Mouse (Mus musculus): ENCODE data around the gene Ccrl2. TPM values are rescaled to one million over a fixed set of nuclear protein-coding genes. Genes with fewer than 3 reads are reported as not detected.

Ccrl2 gene
- polyA plus RNA-seq, 1 experiment from 2014 or later = 2.7 TPM

DNA sequence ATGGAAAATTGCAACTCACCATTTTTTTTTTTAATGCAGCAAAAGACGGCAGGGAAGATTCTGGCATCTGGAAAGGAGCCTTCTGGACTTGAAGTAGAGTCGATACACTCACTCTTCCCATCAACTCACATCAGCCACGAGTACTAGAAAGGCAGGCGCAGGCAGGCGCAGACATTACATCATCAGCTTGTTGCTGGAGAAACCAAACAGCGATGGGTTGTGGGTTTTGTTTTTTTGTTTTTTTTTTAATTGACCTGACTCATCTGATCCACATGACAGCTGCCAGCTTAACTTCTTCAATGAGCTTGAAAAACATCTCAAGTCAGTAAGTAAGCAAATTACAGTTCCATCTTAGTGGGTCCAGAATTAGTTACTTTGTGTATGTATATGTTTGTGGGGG is 28.8 kb upstream of the Ccrl2 start:
- no peak overlapping the region for H3K9ac ChIP-seq (ENCODE audit: low read depth, low read length)
- no peak overlapping the region for H3K4me2 ChIP-seq (ENCODE audit: low read length)
- no peak for TF ChIP-seq CTCF (IDR thresholded peaks at IDR 0.05; ENCODE audit: low read depth)
- WGBS = 74% methylated on average over 6 of the region's 6 CpGs
- no peaks in the 10 kb centered on the region for H3K36me3 ChIP-seq (ENCODE audit: insufficient read depth, low read length)
- no peaks in the 10 kb centered on the region for H3K4me1 ChIP-seq (replicated peaks; ENCODE audit: insufficient read depth, low read length)
- no peak overlapping the region for H3K4me3 ChIP-seq (replicated peaks; ENCODE audit: low read depth, low read length)
- no peaks in the 10 kb centered on the region for H3K27me3 ChIP-seq (ENCODE audit: insufficient read depth, low read length)
- H3K27ac ChIP-seq = no peak overlapping the region
- DNase-seq (ENCODE audit: low spot score) = no peak
- ATAC-seq (replicated peaks; ENCODE audit: low FRiP score, low read depth) = no peak
- no peaks in the 10 kb centered on the region for H3K9me3 ChIP-seq (replicated peaks; ENCODE audit: low read length)

DNA sequence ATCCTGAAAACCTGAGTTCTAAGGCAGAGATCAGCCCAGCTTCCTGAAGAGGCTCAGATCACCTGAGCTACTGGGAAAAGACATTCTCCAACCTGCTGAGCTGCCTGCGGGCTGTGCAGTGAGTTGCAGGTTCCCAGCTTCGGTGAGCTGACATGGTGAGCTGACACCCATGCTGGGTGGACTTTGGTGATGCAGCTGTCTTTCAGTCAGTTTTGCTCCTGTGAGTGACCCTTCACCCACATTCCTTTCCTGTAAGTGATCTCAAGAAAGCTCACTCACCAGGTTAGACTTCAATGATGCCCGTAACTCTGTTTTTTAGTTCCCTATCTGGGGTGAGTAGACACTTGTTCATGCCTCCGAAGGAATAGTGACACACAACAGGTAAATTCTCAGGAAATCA is 28.0 kb upstream of the Ccrl2 start:
- H3K4me1 ChIP-seq (replicated peaks; ENCODE audit: insufficient read depth, low read length) = no peaks in the 10 kb centered on the region
- no peak for DNase-seq (ENCODE audit: low spot score)
- H3K9ac ChIP-seq (ENCODE audit: low read depth, low read length) = no peak overlapping the region
- H3K36me3 ChIP-seq (ENCODE audit: insufficient read depth, low read length) = no peaks in the 10 kb centered on the region
- TF ChIP-seq CTCF (IDR thresholded peaks at IDR 0.05; ENCODE audit: low read depth) = no peak
- WGBS = 50% methylated on average over 4 of the region's 4 CpGs
- no peak for ATAC-seq (replicated peaks; ENCODE audit: low FRiP score, low read depth)
- no peak overlapping the region for H3K4me3 ChIP-seq (replicated peaks; ENCODE audit: low read depth, low read length)
- no peak overlapping the region for H3K27ac ChIP-seq
- no peaks in the 10 kb centered on the region for H3K9me3 ChIP-seq (replicated peaks; ENCODE audit: low read length)
- H3K27me3 ChIP-seq (ENCODE audit: insufficient read depth, low read length) = no peaks in the 10 kb centered on the region
- H3K4me2 ChIP-seq (ENCODE audit: low read length) = no peak overlapping the region

DNA sequence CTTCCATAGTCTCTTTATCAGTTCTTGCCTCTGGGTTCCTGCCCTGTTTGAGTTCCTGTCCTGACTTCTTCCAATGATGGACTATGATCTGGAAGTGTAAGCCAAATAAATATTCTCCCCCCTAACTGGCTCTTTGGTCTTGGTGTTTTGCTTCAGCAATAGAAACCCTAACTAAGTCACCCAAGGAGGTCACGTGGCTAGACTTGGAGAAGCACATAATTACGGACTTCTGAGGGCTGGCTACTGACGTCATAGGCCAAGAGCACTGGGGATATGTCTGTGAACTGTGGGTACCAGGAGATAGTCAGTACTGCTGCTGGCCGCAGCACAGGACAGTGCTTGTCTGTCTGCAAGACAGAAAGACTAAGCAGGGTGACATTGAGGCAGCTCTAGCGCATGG is 24.4 kb upstream of the Ccrl2 start:
- no peak for TF ChIP-seq CTCF (IDR thresholded peaks at IDR 0.05; ENCODE audit: low read depth)
- 81% methylated on average over 5 of the region's 5 CpGs for WGBS

DNA sequence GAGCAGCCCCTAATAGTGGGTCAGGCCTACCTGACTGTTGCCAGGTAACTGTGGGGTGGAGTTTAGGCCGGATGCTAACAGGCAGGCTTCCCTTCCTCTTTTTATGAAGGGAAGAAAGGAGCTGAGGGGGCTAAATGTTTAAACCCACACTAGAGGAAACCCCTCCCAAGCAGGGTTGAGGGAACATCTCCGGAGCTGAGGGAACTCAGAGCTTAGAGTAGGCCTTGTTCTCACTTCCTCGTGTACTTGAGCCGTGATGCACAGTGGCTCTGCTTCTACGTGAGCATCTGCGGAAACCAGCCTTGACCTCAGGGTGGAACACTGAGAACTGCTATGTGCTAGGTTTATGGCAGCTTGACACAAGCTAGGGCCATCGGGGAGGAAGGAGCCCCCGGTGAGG is 23.5 kb upstream of the Ccrl2 start:
- TF ChIP-seq CTCF (IDR thresholded peaks at IDR 0.05; ENCODE audit: low read depth) = no peak
- no peak overlapping the region for H3K27ac ChIP-seq
- ATAC-seq (replicated peaks; ENCODE audit: low FRiP score, low read depth) (no peak), DNase-seq (ENCODE audit: low spot score) (no peak)
- no peaks in the 10 kb centered on the region for H3K36me3 ChIP-seq (ENCODE audit: insufficient read depth, low read length)
- H3K4me3 ChIP-seq (replicated peaks; ENCODE audit: low read depth, low read length) = no peak overlapping the region
- H3K27me3 ChIP-seq (ENCODE audit: insufficient read depth, low read length) = no peaks in the 10 kb centered on the region
- no peak overlapping the region for H3K9ac ChIP-seq (ENCODE audit: low read depth, low read length)
- 90% methylated on average over 8 of the region's 8 CpGs for WGBS
- no peak overlapping the region for H3K4me2 ChIP-seq (ENCODE audit: low read length)
- no peaks in the 10 kb centered on the region for H3K9me3 ChIP-seq (replicated peaks; ENCODE audit: low read length)
- H3K4me1 ChIP-seq (replicated peaks; ENCODE audit: insufficient read depth, low read length) = no peaks in the 10 kb centered on the region

More for the DNA sequence above, 24.4 kb upstream of the Ccrl2 start:
- Histone ChIP-seq H3K36me3 (ENCODE audit: insufficient read depth, low read length) (no peaks in the 10 kb centered on the region), H3K27me3 (ENCODE audit: insufficient read depth, low read length) (no peaks in the 10 kb centered on the region), H3K9me3 (replicated peaks; ENCODE audit: low read length) (no peaks in the 10 kb centered on the region), H3K4me2 (ENCODE audit: low read length) (no peak overlapping the region), H3K9ac (ENCODE audit: low read depth, low read length) (no peak overlapping the region), H3K27ac (no peak overlapping the region), H3K4me3 (replicated peaks; ENCODE audit: low read depth, low read length) (no peak overlapping the region), H3K4me1 (replicated peaks; ENCODE audit: insufficient read depth, low read length) (no peaks in the 10 kb centered on the region)
- ATAC-seq (replicated peaks; ENCODE audit: low FRiP score, low read depth) (no peak), DNase-seq (ENCODE audit: low spot score) (no peak)

DNA sequence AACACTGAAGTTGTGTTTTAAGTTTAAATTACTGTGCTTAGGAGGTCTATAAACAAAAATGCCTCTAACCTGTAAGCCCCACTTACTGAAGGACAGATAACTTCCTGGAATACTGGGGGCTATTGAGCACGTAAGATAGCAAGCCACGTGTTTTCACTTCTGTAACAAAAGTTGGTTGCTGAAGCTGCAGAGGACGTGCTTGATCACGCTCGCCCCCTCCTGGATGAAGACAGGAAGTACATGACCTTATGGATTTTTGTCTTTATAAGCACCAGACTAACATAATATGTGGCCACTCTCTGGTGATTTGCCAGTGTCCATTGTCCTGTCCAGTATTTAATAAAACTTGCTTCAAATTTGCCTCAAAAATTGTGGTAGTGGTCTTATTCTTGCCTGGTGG is 20.4 kb upstream of the Ccrl2 start:
- 71% methylated on average over 5 of the region's 5 CpGs for WGBS
- Histone ChIP-seq H3K4me3 (replicated peaks; ENCODE audit: low read depth, low read length) (no peak overlapping the region), H3K4me1 (replicated peaks; ENCODE audit: insufficient read depth, low read length) (no peaks in the 10 kb centered on the region), H3K27me3 (ENCODE audit: insufficient read depth, low read length) (no peaks in the 10 kb centered on the region), H3K4me2 (ENCODE audit: low read length) (no peak overlapping the region), H3K9ac (ENCODE audit: low read depth, low read length) (no peak overlapping the region), H3K9me3 (replicated peaks; ENCODE audit: low read length) (no peaks in the 10 kb centered on the region), H3K36me3 (ENCODE audit: insufficient read depth, low read length) (no peaks in the 10 kb centered on the region), H3K27ac (no peak overlapping the region)
- peak; percentile 48 for TF ChIP-seq CTCF (IDR thresholded peaks at IDR 0.05; ENCODE audit: low read depth)
- ATAC-seq (replicated peaks; ENCODE audit: low FRiP score, low read depth) = no peak
- no peak for DNase-seq (ENCODE audit: low spot score)

DNA sequence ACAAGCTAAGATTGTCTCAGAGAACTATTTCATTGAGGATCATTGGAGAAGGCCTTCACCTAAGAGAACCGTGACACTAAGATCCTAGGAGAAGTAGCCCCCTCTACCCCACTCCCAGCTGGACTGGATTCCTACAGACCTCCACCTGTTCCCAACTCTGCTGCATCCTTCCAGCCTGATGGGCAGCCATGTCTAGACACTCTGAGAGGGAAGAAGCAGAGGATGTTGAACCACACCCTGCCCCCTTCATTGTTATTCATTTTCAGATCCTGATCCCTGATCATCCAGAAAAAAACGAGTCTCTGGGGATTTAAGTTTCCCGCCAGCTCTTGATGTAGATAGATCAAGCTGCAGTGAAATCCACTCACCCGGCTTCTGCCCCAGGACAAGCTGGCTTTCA is 15.7 kb upstream of the Ccrl2 start:
- Histone ChIP-seq H3K9ac (ENCODE audit: low read depth, low read length) (no peak overlapping the region), H3K27me3 (ENCODE audit: insufficient read depth, low read length) (no peaks in the 10 kb centered on the region), H3K36me3 (ENCODE audit: insufficient read depth, low read length) (no peaks in the 10 kb centered on the region), H3K4me1 (replicated peaks; ENCODE audit: insufficient read depth, low read length) (no peaks in the 10 kb centered on the region), H3K4me3 (replicated peaks; ENCODE audit: low read depth, low read length) (no peak overlapping the region), H3K9me3 (replicated peaks; ENCODE audit: low read length) (no peaks in the 10 kb centered on the region), H3K4me2 (ENCODE audit: low read length) (no peak overlapping the region), H3K27ac (no peak overlapping the region)
- TF ChIP-seq CTCF (IDR thresholded peaks at IDR 0.05; ENCODE audit: low read depth) = no peak
- DNase-seq (ENCODE audit: low spot score) = no peak
- ATAC-seq (replicated peaks; ENCODE audit: low FRiP score, low read depth) = no peak
- WGBS = 71% methylated on average over 4 of the region's 4 CpGs

DNA sequence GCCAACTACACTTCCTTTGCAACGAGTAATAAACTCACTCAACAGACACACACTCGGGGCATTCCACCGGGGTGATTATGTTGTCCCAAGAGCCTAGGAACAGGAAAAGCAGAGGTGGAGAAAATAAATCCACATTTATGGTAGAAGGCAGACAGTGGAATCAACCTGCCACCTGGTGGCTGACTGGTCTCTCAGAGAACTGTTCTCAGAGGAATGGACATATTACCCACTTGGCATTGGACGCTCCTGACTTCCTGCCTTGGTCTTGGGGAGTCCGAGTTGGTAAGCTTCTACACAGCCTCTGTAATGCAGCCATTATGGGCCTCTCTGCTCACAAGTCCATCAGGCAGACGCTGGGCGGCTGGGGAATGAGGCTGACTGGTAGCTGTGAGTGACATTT is 14.9 kb upstream of the Ccrl2 start:
- WGBS = 34% methylated on average over 7 of the region's 7 CpGs
- no peak overlapping the region for H3K27ac ChIP-seq
- no peak overlapping the region for H3K4me2 ChIP-seq (ENCODE audit: low read length)
- DNase-seq (ENCODE audit: low spot score) (peak; percentile 67), ATAC-seq (replicated peaks; ENCODE audit: low FRiP score, low read depth) (no peak)
- no peaks in the 10 kb centered on the region for H3K9me3 ChIP-seq (replicated peaks; ENCODE audit: low read length)
- no peaks in the 10 kb centered on the region for H3K36me3 ChIP-seq (ENCODE audit: insufficient read depth, low read length)
- no peak overlapping the region for H3K4me3 ChIP-seq (replicated peaks; ENCODE audit: low read depth, low read length)
- TF ChIP-seq CTCF (IDR thresholded peaks at IDR 0.05; ENCODE audit: low read depth) = peak; percentile 81
- no peaks in the 10 kb centered on the region for H3K4me1 ChIP-seq (replicated peaks; ENCODE audit: insufficient read depth, low read length)
- H3K9ac ChIP-seq (ENCODE audit: low read depth, low read length) = no peak overlapping the region
- no peaks in the 10 kb centered on the region for H3K27me3 ChIP-seq (ENCODE audit: insufficient read depth, low read length)

All from kidney, postnatal 0 days (tissue).